Mouse (Mus musculus): ENCODE data around the gene Olfr1224-ps1. TPM values are rescaled to one million over a fixed set of nuclear protein-coding genes. Genes with fewer than 3 reads are reported as not detected.
"Not testable (repeated sequence)": the region's sequence is repeated elsewhere in the genome, so short reads cannot be mapped to it uniquely, and the experiment has no call there.

The Olfr1224-ps1 gene
- not detected in 2 replicates for polyA plus RNA-seq (2014; fragmentation: Nextera tagmentation; extraction: Ambion mirVana)

DNA sequence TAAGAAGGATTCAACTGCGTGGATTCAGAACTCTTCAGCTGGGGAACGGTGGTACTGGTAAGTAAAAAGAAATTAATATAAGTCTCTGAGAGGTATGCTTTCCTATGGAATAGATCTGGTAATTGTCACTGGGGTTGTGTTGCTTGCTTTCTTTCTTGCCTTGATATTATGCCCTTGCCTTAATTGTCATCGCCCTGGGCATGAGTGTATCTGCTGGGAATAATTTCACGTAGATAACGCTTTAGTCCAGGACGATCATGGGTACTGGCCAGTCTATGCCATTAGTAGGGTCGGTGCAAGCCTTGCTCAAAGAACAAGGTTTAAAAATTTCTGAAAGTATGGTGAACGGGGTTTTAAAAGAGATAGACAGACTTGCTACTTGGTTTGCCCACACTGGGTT is at the start of gene Olfr1224-ps1:
Gene Olfr1224-ps1, minus strand, starts transcription at position 101 of the 400 bp plus-strand sequence.
- not testable (repeated sequence) for H3K9ac ChIP-seq (ENCODE audit: low read length); H3K27me3 ChIP-seq (ENCODE audit: control insufficient read depth, insufficient read depth, low read length); H3K36me3 ChIP-seq (ENCODE audit: control insufficient read depth, insufficient read depth, low read length); ATAC-seq (ENCODE audit: insufficient read depth, low FRiP score, low TSS enrichment); H3K27ac ChIP-seq (ENCODE audit: low read depth, low read length); DNase-seq (ENCODE audit: low spot score); H3K9me3 ChIP-seq (ENCODE audit: control insufficient read depth, low read length); H3K4me2 ChIP-seq (ENCODE audit: low read depth); H3K4me3 ChIP-seq (ENCODE audit: low read depth, low read length); H3K4me1 ChIP-seq (ENCODE audit: control insufficient read depth, insufficient read depth, low read length)
- WGBS = 96% methylated on average over 8 of the region's 8 CpGs

GRCm38 (mm10) chr2:89199948-89200347 is 36.1 kb upstream of the Olfr1224-ps1 start, which contains the start of gene Olfr1226:
TSS of gene Olfr1226 (minus strand) at chr2:89200048.
- no peaks in the 10 kb centered on the region for H3K9me3 ChIP-seq (ENCODE audit: control insufficient read depth, low read length)

DNA sequence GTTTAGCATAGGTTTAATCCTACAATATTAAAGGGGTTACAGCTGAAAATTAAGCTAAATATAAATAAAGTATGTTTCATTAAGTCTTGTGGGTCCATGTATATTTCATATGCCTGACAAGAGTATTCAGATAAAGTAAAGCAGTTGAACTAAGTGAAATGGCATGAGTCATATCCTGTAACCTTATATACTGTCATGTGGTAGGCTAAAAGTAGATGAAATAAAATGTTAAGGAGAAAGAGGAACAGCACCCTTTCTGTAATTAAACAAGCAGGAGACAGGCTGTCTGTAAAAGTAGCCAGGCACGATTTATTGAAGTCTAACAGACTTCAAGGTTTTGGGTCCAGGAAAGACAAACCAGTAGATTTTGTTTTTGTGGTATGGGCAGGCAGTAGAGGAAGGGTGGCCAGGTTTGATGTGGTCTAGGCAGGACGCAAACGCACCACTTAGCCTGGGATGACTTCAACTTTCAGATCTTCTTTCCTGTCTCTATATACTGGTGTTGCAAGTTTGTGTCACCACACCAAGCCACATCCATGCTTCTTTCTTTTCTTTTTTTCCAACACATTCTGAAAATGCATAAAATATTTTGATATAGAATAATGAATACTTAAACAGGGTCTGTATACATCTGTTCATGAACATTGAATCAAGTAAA is 32.6 kb upstream of the Olfr1224-ps1 start:
- ATAC-seq (ENCODE audit: insufficient read depth, low FRiP score, low TSS enrichment) = no peak
- Histone ChIP-seq H3K4me3 (ENCODE audit: low read depth, low read length) (no peak overlapping the region), H3K9me3 (ENCODE audit: control insufficient read depth, low read length) (no peaks in the 10 kb centered on the region), H3K4me2 (ENCODE audit: low read depth) (no peak overlapping the region), H3K36me3 (ENCODE audit: control insufficient read depth, insufficient read depth, low read length) (no peaks in the 10 kb centered on the region), H3K4me1 (ENCODE audit: control insufficient read depth, insufficient read depth, low read length) (no peaks in the 10 kb centered on the region), H3K27me3 (ENCODE audit: control insufficient read depth, insufficient read depth, low read length) (no peaks in the 10 kb centered on the region), H3K9ac (ENCODE audit: low read length) (no peak overlapping the region), H3K27ac (ENCODE audit: low read depth, low read length) (no peak overlapping the region)
- DNase-seq (ENCODE audit: low spot score) = no peak
- WGBS = 83% methylated on average over 3 of the region's 3 CpGs

More at GRCm38 (mm10) chr2:89199948-89200347, 36.1 kb upstream of the Olfr1224-ps1 start, which contains the start of gene Olfr1226:
- Histone ChIP-seq H3K9ac (ENCODE audit: low read length) (no peak within 1 kb of the TSS), H3K27me3 (ENCODE audit: control insufficient read depth, insufficient read depth, low read length) (no peaks in the 10 kb centered on the region), H3K27ac (ENCODE audit: low read depth, low read length) (no peak within 1 kb of the TSS), H3K4me3 (ENCODE audit: low read depth, low read length) (no peak within 1 kb of the TSS), H3K36me3 (ENCODE audit: control insufficient read depth, insufficient read depth, low read length) (no peaks in the 10 kb centered on the region), H3K4me2 (ENCODE audit: low read depth) (no peak within 1 kb of the TSS), H3K4me1 (ENCODE audit: control insufficient read depth, insufficient read depth, low read length) (no peaks in the 10 kb centered on the region)
- DNase-seq (ENCODE audit: low spot score) (no peak), ATAC-seq (ENCODE audit: insufficient read depth, low FRiP score, low TSS enrichment) (no peak)
- WGBS = 70% methylated on average over 2 of the region's 2 CpGs

DNA sequence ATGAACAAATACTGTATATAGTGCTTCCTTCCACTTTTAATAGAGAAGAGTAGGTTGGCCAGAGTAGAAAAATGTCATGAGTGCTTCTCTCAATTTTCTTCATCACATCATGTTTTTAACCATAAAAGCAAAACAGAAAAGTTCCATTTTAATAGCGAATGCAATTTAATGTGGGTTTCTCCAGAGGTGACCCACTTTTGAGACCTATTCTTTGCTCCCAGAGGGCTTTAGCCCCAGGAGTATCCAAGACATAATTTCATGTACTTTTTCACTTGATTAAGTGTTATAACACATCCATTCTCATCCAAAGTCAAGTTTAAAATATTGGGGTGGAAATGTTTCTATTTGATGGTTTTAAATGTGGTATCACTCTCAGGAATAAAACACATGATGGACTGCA is 10.7 kb upstream of the Olfr1224-ps1 start, which contains the start of gene Olfr1225:
Gene Olfr1225, minus strand, starts transcription at position 101 of the 400 bp plus-strand sequence.
- H3K27ac ChIP-seq (ENCODE audit: low read depth, low read length) = no peak within 1 kb of the TSS
- no peaks in the 10 kb centered on the region for H3K9me3 ChIP-seq (ENCODE audit: control insufficient read depth, low read length)
- no peaks in the 10 kb centered on the region for H3K36me3 ChIP-seq (ENCODE audit: control insufficient read depth, insufficient read depth, low read length)
- no peaks in the 10 kb centered on the region for H3K27me3 ChIP-seq (ENCODE audit: control insufficient read depth, insufficient read depth, low read length)
- ATAC-seq (ENCODE audit: insufficient read depth, low FRiP score, low TSS enrichment) = no peak
- DNase-seq (ENCODE audit: low spot score) = no peak
- no peak within 1 kb of the TSS for H3K9ac ChIP-seq (ENCODE audit: low read length)
- H3K4me2 ChIP-seq (ENCODE audit: low read depth) = no peak within 1 kb of the TSS
- no peaks in the 10 kb centered on the region for H3K4me1 ChIP-seq (ENCODE audit: control insufficient read depth, insufficient read depth, low read length)
- WGBS = 92% methylated on average over 1 of the region's 1 CpGs
- no peak within 1 kb of the TSS for H3K4me3 ChIP-seq (ENCODE audit: low read depth, low read length)

GRCm38 (mm10) chr2:89164711-89165110 is 820 bp upstream of the Olfr1224-ps1 start:
- ATAC-seq (ENCODE audit: insufficient read depth, low FRiP score, low TSS enrichment); H3K27me3 ChIP-seq (ENCODE audit: control insufficient read depth, insufficient read depth, low read length); H3K9ac ChIP-seq (ENCODE audit: low read length); H3K4me3 ChIP-seq (ENCODE audit: low read depth, low read length); H3K36me3 ChIP-seq (ENCODE audit: control insufficient read depth, insufficient read depth, low read length); H3K4me1 ChIP-seq (ENCODE audit: control insufficient read depth, insufficient read depth, low read length); H3K9me3 ChIP-seq (ENCODE audit: control insufficient read depth, low read length); H3K4me2 ChIP-seq (ENCODE audit: low read depth); H3K27ac ChIP-seq (ENCODE audit: low read depth, low read length); DNase-seq (ENCODE audit: low spot score): not testable (repeated sequence)
- WGBS = 89% methylated on average over 4 of the region's 4 CpGs

DNA sequence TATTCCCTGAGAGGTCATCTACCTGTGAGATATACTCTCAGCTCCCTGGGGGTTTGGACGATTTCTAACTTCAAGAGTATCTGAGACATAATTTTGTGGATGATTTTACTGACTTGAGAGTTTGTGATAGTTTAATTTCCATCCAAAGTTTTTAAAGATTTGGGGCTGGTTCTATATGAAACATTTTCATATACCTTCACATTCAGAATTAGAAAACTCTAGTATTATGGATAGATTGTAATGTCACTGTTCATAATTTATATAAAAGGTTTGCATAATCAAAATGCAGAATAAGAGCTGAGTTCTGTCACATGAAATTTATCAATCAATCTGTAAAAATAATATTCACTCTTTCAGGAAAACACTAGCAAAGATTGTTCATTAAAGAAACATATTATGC is 12.4 kb downstream of the Olfr1224-ps1 start, which contains the start of gene Olfr1223:
Gene Olfr1223, minus strand, starts transcription at position 101 of the 400 bp plus-strand sequence.
- no peak within 1 kb of the TSS for H3K9ac ChIP-seq (ENCODE audit: low read length)
- no peaks in the 10 kb centered on the region for H3K27me3 ChIP-seq (ENCODE audit: control insufficient read depth, insufficient read depth, low read length)
- H3K9me3 ChIP-seq (ENCODE audit: control insufficient read depth, low read length) = no peaks in the 10 kb centered on the region
- DNase-seq (ENCODE audit: low spot score) (no peak), ATAC-seq (ENCODE audit: insufficient read depth, low FRiP score, low TSS enrichment) (no peak)
- H3K4me3 ChIP-seq (ENCODE audit: low read depth, low read length) = no peak within 1 kb of the TSS
- H3K4me1 ChIP-seq (ENCODE audit: control insufficient read depth, insufficient read depth, low read length) = no peaks in the 10 kb centered on the region
- H3K36me3 ChIP-seq (ENCODE audit: control insufficient read depth, insufficient read depth, low read length) = no peaks in the 10 kb centered on the region
- H3K27ac ChIP-seq (ENCODE audit: low read depth, low read length) = no peak within 1 kb of the TSS
- WGBS = 83% methylated on average over 1 of the region's 1 CpGs
- H3K4me2 ChIP-seq (ENCODE audit: low read depth) = no peak within 1 kb of the TSS

- DNase-seq (ENCODE audit: low spot score) = no peak
- Histone ChIP-seq H3K9ac (ENCODE audit: low read length) (no peak within 1 kb of the TSS), H3K36me3 (ENCODE audit: control insufficient read depth, insufficient read depth, low read length) (no peaks in the 10 kb centered on the region), H3K4me3 (ENCODE audit: low read depth, low read length) (no peak within 1 kb of the TSS), H3K4me2 (ENCODE audit: low read depth) (no peak within 1 kb of the TSS), H3K27ac (ENCODE audit: low read depth, low read length) (no peak within 1 kb of the TSS), H3K4me1 (ENCODE audit: control insufficient read depth, insufficient read depth, low read length) (no peaks in the 10 kb centered on the region), H3K27me3 (ENCODE audit: control insufficient read depth, insufficient read depth, low read length) (no peaks in the 10 kb centered on the region), H3K9me3 (ENCODE audit: control insufficient read depth, low read length) (no peaks in the 10 kb centered on the region)
- ATAC-seq (ENCODE audit: insufficient read depth, low FRiP score, low TSS enrichment) = no peak
- WGBS = 83% methylated on average over 3 of the region's 3 CpGs
Observed at GRCm38 (mm10) chr2:89132954-89133353, 30.9 kb downstream of the Olfr1224-ps1 start, which contains the start of gene Olfr1222. TSS of gene Olfr1222 (minus strand) at chr2:89133054.

DNA sequence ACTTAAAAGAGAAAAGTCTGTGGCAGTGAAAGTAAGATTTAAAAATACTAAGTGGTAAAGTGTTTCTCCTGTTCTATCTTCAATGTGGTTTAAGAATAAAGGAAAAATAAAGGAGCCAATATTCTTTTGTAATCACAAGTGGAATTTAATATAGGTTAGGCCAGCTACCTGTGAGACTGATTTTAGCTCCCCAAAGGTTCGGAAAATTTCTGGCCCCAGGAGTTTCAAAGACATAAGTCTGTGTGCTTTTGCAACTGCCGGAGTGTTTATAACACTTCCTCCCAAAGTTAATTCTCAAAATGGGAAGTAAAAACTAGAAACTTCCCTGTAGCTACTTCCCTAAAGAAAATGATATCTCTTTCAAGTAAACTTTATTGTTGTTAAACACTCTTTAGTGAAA is 46.7 kb downstream of the Olfr1224-ps1 start, which contains the start of gene Olfr1221:
Gene Olfr1221, minus strand, starts transcription at position 101 of the 400 bp plus-strand sequence.
- 91% methylated on average over 2 of the region's 2 CpGs for WGBS
- no peaks in the 10 kb centered on the region for H3K4me1 ChIP-seq (ENCODE audit: control insufficient read depth, insufficient read depth, low read length)
- H3K4me2 ChIP-seq (ENCODE audit: low read depth) = no peak within 1 kb of the TSS
- DNase-seq (ENCODE audit: low spot score) (no peak), ATAC-seq (ENCODE audit: insufficient read depth, low FRiP score, low TSS enrichment) (no peak)
- H3K36me3 ChIP-seq (ENCODE audit: control insufficient read depth, insufficient read depth, low read length) = no peaks in the 10 kb centered on the region
- H3K27ac ChIP-seq (ENCODE audit: low read depth, low read length) = no peak within 1 kb of the TSS
- H3K9me3 ChIP-seq (ENCODE audit: control insufficient read depth, low read length) = no peaks in the 10 kb centered on the region
- H3K4me3 ChIP-seq (ENCODE audit: low read depth, low read length) = no peak within 1 kb of the TSS
- H3K27me3 ChIP-seq (ENCODE audit: control insufficient read depth, insufficient read depth, low read length) = no peaks in the 10 kb centered on the region
- no peak within 1 kb of the TSS for H3K9ac ChIP-seq (ENCODE audit: low read length)

DNA sequence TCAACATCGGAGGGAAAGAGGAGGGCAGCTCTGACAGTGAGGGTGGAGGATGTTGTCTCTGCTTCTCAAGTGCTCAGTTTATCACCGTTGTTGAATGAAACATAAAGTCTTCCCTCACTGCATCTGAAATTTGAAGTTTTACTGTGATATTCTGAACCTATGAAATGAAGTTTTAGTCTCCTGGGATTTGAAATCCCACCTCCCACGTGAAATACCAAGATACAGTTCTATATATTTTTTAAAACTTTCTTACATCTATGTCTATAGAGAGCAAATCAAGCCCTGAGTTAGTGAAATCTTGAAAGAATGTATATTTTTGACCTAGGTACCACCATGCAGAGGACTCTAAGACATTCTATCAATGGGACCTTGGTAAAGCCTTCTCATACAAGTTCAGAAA is 57.2 kb downstream of the Olfr1224-ps1 start, which contains the start of gene Olfr1220:
Gene Olfr1220, minus strand, starts transcription at position 101 of the 400 bp plus-strand sequence.
- 81% methylated on average over 3 of the region's 3 CpGs for WGBS
- no peak within 1 kb of the TSS for H3K27ac ChIP-seq (ENCODE audit: low read depth, low read length)
- no peak for ATAC-seq (ENCODE audit: insufficient read depth, low FRiP score, low TSS enrichment)

More for the DNA sequence above, 57.2 kb downstream of the Olfr1224-ps1 start, which contains the start of gene Olfr1220:
- Histone ChIP-seq H3K9me3 (ENCODE audit: control insufficient read depth, low read length) (no peaks in the 10 kb centered on the region), H3K4me2 (ENCODE audit: low read depth) (no peak within 1 kb of the TSS), H3K27me3 (ENCODE audit: control insufficient read depth, insufficient read depth, low read length) (no peaks in the 10 kb centered on the region), H3K36me3 (ENCODE audit: control insufficient read depth, insufficient read depth, low read length) (no peaks in the 10 kb centered on the region), H3K9ac (ENCODE audit: low read length) (no peak within 1 kb of the TSS), H3K4me3 (ENCODE audit: low read depth, low read length) (no peak within 1 kb of the TSS), H3K4me1 (ENCODE audit: control insufficient read depth, insufficient read depth, low read length) (no peaks in the 10 kb centered on the region)
- no peak for DNase-seq (ENCODE audit: low spot score)

Data from neural tube, embryonic 11.5 days (tissue).